Mouse (Mus musculus) layer of hippocampus, adult 8-10 months (tissue): ENCODE measurements at regions not wholly inside any gene's neighbourhood (a gene's known extent, or its start where the extent isn't known, plus 50 kb on each side); places are given as distances from the start of the nearest gene placed in this dataset.
"Not testable (repeated sequence)": the region's sequence is repeated elsewhere in the genome, so short reads cannot be mapped to it uniquely, and the experiment has no call there.

ENCODE experiments used
- DNase-seq, 2 experiments: peaks; one replicate each; pipeline ENCODE4 v3.0.0; 2022; ENCODE audit warnings: low spot score in 2 of 2

DNA sequence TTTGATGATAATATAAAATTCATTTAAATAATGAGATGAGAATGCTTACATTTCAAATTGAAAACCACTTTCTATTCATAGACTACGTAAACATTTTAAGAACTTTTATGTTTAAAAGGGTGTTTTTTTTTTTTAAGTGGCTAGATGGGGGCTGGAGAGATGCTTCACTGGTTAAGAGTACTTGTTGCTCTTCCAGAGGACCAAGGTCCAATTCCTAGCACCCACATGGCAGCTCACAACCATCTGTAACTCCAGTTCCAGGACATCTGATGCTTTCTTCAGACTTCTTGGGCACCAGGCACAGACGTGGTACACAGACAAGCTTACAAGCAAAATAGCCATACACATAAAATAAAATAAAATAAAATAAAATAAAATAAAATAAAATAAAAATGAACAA is 239.5 kb downstream of the Mef2c start:
- DNase-seq: no peak

DNA sequence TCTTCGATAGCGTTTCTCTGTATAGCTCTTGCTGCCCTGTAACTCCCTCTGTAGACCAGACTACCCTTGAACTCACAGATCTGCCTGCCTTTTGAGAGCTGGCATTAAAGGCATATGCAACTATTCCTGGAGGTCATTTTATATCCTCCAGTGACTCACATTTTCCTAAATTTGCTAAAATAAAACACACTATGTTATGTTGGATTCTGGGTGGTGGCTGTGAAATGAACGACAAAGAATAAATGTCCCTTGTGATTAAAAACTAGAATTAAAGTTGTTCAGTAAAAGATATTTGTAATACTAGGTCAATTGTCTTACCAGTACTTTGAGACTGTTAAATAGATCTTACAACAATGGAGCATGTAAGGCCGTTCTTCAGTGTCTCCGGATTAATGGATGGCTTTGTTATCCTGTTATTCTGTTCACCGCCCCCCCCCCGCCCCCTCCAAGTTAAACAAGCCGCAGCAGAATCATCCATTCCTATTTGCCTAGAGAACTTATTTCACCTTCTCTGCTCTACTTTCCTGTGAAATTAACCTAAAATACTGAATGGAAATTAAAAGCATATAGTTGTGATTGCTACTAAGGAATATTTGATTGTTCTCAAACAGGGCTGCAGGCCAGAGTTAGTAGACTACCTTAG is 240.4 kb downstream of the Mef2c start:
- no peak for DNase-seq

DNA sequence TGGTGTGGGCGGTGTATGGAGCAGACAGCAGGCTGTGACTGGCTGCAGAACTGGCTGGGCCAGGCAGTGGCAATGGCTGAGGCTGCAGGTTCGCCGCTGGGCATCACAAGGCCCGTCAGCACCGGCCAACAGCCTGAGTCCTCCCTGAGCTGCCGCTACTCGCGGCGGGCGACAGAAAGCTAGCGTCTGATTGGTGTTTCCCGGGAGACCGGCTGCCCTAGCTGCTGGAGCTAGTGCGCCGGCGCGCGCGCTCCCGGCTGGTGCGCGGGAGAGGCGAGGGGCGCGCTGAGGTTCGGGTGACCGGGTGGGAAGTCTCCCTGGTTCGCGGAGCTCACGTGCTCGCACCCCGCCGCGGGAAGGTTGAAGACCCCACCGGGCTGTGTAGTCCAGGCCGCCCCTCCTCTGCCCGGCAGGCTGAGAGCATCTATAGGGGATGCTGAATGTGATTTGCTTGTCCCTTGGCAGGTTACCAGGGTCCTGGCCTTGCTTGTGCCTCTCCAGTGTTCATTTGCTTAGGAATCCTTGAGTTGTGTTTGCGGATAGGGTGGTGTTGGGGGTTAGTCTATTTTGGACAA is 241.2 kb downstream of the Mef2c start:
- DNase-seq: peak; percentile 96

DNA sequence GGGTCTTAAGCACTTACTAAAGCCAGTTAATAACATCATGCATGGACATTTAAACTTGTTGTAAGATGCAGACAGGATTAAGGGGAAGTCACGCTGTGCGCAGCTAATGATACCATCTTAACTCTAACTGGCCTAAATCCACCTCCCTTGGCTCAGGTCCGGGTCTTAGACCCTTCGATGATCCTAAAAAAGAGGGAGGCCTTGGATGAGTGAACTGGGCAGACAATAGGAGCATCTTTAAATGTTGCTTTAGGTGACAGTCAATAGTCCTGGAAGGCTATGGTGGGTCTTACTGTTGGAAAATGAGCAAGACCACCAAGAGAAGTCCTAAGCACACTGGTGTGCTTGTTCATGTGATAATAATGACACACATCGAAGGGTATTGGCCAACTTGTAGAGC is 242.1 kb downstream of the Mef2c start:
- no peak for DNase-seq

DNA sequence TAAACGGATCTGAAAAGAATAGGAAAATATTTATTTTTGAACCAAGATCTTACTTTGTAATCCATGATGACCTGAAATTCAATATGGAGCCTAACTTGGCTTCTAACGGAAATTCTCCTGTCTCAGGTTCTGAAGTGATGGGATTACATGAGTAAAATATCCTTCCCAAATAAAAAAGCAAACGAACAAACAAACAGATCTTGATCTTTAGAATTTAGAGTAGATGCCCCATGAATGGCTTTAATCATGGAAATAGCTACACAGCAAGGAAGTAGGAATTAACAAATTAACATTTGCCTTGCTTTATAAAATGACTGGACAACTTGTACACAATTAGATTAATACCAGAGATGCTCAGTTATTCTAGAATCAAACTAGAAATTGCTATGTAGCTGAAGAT is 243.8 kb downstream of the Mef2c start:
- DNase-seq: no peak

DNA sequence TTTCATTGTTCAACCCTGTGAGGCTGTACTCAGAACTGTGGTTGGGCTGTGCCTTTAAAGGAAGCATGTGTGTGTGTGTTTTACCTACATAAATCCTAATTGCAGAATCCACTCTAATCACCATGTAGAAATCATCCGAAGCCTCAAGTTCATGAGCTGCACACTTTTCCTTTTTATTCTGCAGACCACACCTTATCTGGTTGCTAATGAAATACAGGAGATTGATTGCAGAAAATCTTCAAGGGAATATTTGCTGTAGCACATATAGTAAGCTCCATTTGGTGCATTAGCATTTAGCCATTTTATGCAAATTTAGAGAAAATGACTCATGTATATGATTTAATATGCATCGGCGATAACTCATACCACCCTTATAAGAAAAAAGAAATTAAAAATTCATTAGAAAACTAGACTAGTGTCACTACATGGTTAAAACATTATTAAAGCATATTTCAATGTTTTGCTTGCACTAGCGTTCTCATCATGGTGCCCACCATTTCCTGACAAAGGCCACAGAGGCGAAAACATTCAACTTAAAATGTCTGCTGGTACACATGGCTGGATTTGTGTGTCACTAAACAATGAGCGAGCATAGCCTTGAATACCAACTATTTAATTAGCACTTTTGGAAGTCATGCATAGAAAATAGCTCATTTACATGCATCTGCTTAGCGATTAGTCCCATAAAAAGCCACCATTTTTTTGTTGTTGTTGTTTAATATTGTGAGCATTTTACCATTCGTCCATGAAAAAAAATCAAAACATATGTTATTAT is 245.7 kb downstream of the Mef2c start:
- DNase-seq: no peak

DNA sequence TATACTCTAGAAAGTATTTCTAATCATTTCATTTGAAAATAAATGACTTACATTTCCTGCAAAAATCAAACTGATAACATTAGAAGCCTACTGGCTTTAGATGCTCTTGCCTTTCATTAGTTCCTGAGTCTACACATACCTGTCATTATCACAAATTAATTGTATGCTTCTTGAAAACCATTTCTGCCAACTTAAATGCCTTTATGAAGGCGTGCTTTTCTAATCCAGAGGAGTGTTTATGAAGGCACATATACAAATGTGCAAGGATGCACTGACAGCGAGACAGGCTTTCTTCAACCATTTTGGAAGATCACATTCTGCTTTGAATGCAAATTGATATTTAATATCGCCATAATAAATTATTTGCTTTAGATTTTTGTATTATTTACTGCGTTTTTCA is 246.6 kb downstream of the Mef2c start:
- DNase-seq: no peak

DNA sequence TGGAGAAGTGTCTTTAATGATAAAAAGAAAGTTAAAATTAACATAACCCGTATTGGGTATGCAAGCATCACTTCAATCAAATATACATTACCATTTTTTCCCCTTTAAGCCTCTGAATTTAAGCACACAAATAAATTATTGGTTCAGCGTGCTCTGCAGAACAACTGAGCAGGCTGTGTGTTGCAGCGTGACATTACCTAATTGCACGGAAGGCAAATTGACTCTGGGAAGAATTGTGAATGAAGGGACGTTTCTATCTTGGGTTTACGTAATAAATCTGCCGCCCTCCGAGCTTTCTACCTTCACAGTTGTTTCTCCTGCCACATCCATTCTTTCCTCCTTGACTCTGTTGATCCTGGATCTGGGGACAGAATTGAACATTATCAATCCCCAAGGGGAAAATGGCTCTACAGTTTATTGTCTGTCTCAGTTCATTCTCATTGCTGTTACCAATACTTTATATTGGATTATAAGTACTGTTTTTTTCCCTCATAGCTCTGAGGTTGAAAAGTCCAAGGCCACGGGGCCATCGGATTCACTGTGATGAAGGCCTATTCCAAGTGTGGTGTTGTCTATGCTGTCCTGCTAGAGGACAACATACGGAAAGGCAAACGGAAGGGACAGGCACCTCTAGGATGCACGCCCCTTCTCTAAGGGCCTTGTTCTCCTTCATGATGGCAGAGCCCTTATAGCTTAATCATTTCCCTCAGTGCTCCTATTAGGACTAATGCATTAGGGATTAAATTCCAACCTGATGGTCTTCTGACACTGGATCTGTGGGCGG is 256.7 kb downstream of the Mef2c start:
- DNase-seq: no peak

DNA sequence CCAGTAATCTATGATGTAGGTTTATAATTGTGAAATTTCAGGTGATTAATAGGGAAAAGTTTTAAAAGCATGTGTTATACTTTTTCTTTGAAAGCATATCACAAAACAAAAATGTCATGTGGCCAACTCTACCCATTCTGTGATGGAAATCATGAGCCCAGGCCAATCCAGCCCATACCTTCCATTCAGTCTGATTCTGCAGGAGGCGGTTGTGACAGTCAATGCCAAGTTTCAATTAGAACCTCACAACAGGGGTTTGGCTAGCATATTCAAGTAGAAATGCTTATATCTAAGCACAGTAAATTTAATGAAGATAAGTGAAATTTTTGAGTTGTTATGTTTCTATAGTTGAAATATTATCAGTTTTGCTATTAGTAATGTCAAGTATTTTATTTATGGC is 258.6 kb downstream of the Mef2c start:
- DNase-seq: no peak

DNA sequence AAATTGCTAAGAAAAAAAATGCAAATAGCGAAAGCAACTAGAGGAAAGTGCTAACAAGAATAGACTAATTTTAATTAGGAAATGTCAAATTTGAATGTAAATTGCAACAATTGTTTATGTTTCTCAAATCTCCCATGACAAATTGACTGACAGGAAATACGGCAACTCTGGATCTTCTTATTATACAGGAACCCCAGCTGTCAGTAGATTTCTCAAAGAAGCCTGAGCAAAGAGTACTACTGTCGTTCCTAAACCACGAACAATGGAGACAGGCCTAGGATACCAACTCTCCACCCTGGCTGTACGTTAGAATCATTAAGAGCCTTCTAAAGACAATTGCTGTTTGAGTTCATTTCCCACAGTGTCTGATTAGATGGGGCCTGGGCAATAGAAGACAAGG is 259.5 kb downstream of the Mef2c start:
- not testable (repeated sequence) for DNase-seq

DNA sequence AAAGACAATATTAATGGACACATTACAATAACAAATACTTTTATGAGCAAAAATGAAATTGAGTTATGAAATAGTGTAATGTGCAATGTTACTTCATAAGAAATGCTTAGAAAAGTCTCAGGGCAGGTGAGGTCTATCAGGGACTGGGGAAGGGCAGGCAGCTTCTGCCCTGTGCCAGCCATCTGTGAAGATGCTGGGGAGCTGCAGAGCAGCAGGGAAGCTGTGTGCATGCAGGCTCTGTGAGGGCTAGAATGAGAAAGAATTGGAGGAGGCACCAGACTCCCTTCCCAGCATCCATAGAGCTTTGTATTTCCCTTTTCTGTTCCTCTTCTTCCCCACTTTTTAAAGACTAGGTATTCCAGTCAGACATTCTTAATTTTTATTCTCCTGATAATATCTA is 281.8 kb downstream of the Mef2c start:
- DNase-seq: no peak

DNA sequence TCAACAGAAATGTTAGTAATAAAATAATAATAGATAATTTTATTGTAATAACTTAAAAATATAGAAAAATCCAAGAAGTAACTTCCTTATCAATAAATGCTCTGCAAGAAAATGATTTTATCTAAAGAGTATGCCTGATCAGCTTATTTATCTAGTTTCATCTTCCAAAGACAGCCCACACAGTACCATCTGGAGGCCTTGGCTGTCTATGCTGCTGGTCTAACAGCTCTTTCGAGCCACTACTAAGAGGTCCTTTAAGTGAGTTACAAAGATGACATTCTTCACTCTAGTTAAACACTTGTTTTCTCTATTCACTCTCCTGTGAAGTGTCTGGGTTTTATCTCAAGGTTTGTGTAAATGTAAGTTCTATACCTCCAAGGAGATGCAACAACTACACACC is 305.7 kb downstream of the Mef2c start:
- DNase-seq: peak in 1 of 2 experiments; percentile 24

DNA sequence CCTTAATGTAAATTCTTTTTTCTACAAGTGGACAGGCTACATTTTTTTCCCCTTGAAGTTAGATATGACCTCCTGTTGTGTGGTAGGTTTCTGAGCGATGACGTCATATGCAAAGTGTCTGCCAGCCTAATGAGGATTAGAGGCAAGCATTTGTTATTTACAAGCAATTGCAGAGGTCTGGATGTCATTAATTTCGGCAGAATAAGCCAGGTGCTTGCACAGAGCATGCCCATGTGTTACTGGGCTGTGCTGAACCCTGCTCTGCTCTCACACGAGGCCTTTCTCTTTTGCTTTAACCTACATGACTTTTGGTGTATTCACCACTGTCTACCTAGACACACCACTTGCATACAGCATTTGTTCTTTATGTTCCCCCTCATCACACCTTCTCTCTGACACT is 316.5 kb downstream of the Mef2c start:
- DNase-seq: no peak

DNA sequence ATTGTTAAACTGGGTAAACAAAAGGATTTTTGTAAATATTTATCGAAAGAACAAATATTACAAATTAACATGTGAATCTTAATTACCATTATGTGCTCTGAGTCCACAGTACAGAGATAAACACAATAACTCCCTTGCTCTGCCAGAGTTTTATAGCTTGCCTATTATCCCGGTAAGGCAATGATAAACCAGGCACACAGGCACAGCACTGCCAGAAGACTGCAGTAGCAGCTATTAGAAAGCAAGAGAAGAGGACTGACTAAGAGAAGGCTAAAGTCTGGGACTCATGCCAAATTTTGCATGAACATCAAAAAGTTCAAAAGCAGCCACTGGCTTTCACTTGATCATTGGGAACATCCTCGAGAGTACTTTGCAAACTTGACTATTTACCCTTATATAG is 316.9 kb downstream of the Mef2c start:
- DNase-seq: no peak

DNA sequence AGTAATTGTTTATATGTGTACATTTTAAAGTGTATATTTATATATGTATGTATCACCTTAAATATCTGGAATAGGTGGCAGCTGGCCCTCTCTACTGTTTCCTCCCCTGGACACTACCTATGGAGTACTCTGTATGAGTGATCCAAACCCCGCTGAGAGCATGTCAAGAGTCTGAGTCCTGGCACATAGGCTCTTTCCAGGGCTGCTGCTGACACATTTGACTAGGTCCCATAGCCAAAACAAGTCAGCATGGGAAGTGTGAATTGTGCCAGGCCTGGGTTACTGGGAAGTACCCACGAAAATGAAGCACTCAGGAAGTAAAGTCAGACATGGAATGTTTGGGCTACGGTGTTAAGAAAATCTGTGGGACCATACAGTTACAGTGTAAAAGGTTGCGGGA is 321.1 kb downstream of the Mef2c start:
- no peak for DNase-seq

DNA sequence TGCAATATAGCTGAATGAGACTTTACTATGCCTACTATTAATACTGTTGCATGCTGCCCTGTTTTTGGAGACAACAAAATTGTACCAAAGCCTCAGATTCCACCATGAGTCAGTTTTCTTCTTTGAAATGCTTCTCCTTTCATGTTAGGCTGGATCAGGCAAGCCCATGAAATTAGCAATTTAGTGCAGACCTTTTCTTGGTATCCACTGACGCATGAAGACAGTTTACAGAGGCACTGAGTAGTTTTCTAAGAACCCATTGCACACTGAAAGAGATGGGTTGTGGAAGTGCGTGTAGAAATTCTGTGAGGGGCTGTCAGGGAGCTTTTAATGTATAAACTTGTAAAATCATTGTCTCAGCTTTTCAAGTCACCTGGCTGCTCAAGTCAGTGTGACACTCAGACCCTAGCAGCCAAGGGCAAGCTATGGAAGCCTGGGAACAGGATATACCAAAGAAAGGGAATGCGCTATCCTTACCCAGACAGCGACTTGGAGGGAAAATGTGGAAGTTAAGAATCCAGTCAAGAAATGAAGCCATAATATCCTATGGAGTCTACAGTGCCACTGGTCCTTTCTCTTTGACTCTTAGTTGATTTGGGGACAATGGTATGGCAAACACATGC is 323.1 kb downstream of the Mef2c start:
- no peak for DNase-seq

DNA sequence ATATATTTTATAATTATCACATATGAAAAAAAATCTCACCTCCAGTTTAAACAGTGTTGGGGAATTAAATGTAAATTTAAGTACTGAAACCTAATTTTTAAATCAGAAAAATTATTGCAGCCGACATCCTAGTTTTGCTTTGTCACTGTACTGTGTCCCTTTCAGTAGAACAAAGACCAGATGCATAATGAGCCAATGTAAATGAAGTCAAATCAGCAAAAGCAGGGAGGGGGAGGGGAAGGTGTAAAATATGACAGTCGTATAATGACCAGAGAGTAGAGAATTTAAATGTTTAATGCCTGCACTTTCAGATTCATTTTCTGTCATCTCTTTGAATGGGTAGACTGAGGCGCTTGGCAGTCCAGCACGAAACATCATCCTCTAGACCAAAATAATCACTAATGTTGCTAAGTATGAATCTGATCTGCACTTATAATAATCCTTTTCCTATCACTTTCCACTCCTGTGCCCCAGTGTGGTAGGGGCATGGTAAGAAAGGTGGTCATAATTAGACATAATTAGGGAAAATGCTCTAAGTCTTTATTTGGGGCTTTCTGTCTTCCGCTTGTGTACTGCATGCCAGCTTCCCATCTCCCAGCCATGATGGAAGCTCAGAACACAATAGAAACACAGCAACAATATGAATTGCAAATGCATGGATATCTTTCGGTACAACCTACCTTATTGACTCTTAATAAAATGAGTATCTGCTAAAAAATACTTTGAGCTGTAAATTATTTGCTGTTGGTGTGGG is 356.0 kb upstream of the Tmem161b start:
- no peak for DNase-seq

DNA sequence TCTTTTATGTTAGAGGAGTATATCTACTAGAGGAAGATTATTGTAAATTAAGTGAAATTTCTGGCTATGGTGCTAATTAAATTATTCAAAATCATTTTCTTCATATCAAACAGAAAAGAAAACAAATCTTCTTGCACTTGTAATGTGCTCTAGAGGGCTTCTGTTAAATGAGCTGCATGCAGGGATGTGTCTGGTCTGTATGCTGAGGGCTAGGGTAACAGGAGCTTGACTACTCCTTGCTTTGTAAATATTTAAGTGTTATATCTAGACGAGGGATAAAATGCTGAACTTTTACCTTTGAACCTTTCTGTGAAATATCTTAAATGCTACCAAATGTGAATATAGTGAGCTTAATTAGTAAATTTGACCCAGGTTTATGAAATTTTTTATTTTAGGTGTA is 354.9 kb upstream of the Tmem161b start:
- no peak for DNase-seq

DNA sequence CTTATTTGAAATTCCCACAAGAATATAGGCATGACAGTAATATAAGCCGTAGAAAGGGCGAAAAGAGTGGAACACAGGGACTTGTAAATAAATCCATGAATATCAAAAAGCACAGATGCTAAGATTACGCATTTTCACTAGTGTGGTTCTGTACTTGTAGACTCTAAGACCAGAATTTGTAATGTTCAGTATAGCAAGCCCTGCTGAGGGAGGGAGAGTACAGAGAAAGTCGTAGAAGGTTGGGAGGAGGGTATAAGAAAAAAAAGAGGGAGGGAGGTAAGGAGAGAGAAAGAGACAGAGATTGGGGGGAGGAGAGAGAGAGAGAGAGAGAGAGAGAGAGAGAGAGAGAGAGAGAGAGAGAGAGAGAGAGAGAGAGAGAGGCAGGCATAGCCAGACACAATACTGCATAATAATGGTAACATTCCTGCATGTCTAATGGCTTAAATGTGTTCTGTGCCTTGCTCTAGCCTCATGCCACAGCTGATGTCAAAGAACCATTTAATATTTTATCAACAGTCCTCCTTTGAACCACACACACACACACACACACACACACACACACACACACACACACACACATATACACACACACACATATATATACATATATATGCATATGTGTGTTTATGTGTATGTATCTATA is 354.1 kb upstream of the Tmem161b start:
- DNase-seq: no peak

DNA sequence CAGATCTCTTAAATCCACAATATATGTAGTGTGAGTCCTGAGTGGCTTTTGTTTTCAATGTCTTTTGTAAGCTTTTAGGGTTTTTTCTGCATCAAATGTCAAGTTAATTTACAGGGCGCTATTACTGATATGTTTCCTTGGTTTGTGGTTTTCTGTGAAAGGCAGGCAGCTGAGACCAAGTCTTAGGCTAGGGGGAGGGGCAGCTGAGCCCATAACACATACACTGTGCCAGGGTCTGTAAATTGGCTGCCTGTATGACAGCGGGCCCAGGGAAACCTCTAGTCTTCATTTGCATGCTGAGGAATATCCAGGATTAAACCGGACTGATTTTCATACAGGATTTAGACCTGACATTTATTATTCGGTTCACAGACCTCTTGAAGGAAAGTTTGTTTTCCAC is 353.2 kb upstream of the Tmem161b start:
- DNase-seq: no peak
